Mouse (Mus musculus) left cerebral cortex, adult 9 months (tissue): Measurements from ENCODE around the gene Gtf3a.
A peak's percentile ranks its signal among the peaks of the same experiment; 100 is the strongest.
"Not testable (repeated sequence)": the region's sequence is repeated elsewhere in the genome, so short reads cannot be mapped to it uniquely, and the experiment has no call there.

Experiments used
- DNase-seq, 2 experiments: peaks; one replicate each; pipeline ENCODE4 v3.0.0; 2022; ENCODE audit warnings: low spot score in 2 of 2

Gtf3a gene

GRCm38 (mm10) chr5:146937541-146938503 lies 10.6 kb upstream of the Gtf3a start:
- DNase-seq, result no peak

GRCm38 (mm10) chr5:146939109-146939796 lies 9.2 kb upstream of the Gtf3a start:
- no peak for DNase-seq

- DNase-seq, result no peak
Observed at GRCm38 (mm10) chr5:146940219-146940618, 8.2 kb upstream of the Gtf3a start.

GRCm38 (mm10) chr5:146941939-146942338 lies 6.5 kb upstream of the Gtf3a start:
- not testable (repeated sequence) for DNase-seq

GRCm38 (mm10) chr5:146942965-146943364 lies 5.5 kb upstream of the Gtf3a start:
- DNase-seq, result no peak

GRCm38 (mm10) chr5:146944568-146944967 lies 3.9 kb upstream of the Gtf3a start:
- no peak for DNase-seq

GRCm38 (mm10) chr5:146946682-146947081 lies 1.8 kb upstream of the Gtf3a start:
- no peak for DNase-seq

GRCm38 (mm10) chr5:146947497-146947896 lies 960 bp upstream of the Gtf3a start:
- no peak for DNase-seq

- DNase-seq, result no peak
Observed at GRCm38 (mm10) chr5:146948041-146948507, 383 bp upstream of the Gtf3a start.

- no peak for DNase-seq
Observed at GRCm38 (mm10) chr5:146954576-146954975, 6.1 kb downstream of the Gtf3a start.

- no peak for DNase-seq
Observed at GRCm38 (mm10) chr5:146955651-146956050, 7.2 kb downstream of the Gtf3a start.

- no peak for DNase-seq
Observed at GRCm38 (mm10) chr5:146956678-146957077, 8.2 kb downstream of the Gtf3a start.

GRCm38 (mm10) chr5:146963118-146963936 lies 14.9 kb downstream of the Gtf3a start, which contains the start of gene Mtif3:
Gene Mtif3, minus strand, starts transcription at chr5:146963800.
- peak; percentile 53 to 82 for DNase-seq

GRCm38 (mm10) chr5:146963937-146964278 lies 15.5 kb downstream of the Gtf3a start:
- DNase-seq, result no peak

- no peak for DNase-seq
Observed at GRCm38 (mm10) chr5:146968695-146969393, 20.4 kb downstream of the Gtf3a start.

- no peak for DNase-seq
Observed at GRCm38 (mm10) chr5:146971776-146972561, 23.5 kb downstream of the Gtf3a start.

GRCm38 (mm10) chr5:146973353-146973752 lies 24.9 kb downstream of the Gtf3a start:
- DNase-seq, result no peak

GRCm38 (mm10) chr5:146973858-146974780 lies 25.7 kb downstream of the Gtf3a start:
- no peak for DNase-seq

- peak in 1 of 2 experiments; percentile 22 for DNase-seq
Observed at GRCm38 (mm10) chr5:146974781-146975123, 26.3 kb downstream of the Gtf3a start.
